Mouse (Mus musculus): ENCODE measurements around the gene Fam129b. TPM values are rescaled to one million over a fixed set of nuclear protein-coding genes. Genes with fewer than 3 reads are reported as not detected.
"Not testable (repeated sequence)": the region's sequence is repeated elsewhere in the genome, so short reads cannot be mapped to it uniquely, and the experiment has no call there.

Gene Fam129b
- polyA plus RNA-seq, 1 experiment: 47.0 TPM

DNA sequence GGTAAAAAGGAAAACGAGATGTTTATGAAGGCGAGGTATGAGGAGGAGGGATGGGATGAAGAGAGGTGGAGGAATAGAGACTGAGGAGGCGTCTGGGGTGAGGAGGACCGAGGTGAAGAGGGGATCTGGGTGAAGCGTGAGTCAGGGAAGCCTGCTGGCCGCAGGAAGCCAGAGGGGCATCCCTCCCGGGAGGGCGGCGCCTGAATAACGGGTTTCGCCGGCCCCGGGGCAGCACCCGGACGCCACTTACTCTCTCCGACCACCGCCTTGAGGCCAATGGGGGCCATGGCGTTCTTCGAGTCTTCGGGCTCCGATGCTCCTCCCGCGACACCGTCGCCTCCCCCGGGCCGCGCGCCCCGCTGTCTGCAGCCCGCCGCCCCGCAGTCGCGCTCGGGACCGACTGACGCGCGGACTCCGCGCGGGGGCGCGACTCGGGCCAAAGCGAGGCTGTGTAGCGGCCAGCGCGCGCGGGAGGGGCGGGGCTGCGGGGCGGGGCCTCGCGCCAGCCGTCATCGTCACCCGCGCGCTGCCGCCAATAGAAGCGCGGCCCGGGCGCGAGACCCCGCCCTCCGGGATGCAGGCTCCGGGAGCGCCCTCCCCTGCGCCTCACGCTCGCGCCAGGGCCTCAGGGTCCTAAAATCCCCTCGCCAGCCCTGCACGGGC, 29.0 kb upstream of the Fam129b start, which contains the start of gene Stxbp1:
Gene Stxbp1 (minus strand): TSS at position 441 of the 663 bp plus-strand sequence.
- TF ChIP-seq CTCF (IDR thresholded peaks at IDR 0.05; ENCODE audit: borderline replicate concordance, extremely low read depth, insufficient read depth, insufficient read length): no peak
- TF ChIP-seq POLR2A (IDR thresholded peaks at IDR 0.05; ENCODE audit: borderline replicate concordance, extremely low read depth, insufficient read depth, insufficient read length, poor library complexity, severe bottlenecking): peak; percentile 93

DNA sequence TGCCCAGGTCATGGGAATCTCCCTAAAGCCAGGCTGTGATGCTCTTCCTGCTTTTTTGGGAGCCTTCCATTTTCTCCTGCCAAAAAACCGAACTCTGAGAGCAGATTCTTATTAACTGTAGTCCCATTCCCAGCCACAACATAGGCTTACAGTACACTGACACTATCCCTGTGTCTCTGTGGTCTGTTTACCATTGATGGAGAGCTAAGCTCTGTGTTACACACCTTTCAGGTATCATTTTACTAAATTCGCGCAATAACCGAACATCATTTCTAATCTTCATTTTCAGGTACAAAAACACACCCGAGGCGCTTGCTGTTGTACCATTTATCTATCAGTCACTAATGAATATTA, 28.5 kb upstream of the Fam129b start:
- TF ChIP-seq CTCF (IDR thresholded peaks at IDR 0.05; ENCODE audit: borderline replicate concordance, extremely low read depth, insufficient read depth, insufficient read length) (no peak), POLR2A (IDR thresholded peaks at IDR 0.05; ENCODE audit: borderline replicate concordance, extremely low read depth, insufficient read depth, insufficient read length, poor library complexity, severe bottlenecking) (no peak)
- DNase-seq (ENCODE audit: low read depth): no peak

More for the DNA sequence above, 29.0 kb upstream of the Fam129b start, which contains the start of gene Stxbp1:
- DNase-seq (ENCODE audit: low read depth): peak; percentile 97

DNA sequence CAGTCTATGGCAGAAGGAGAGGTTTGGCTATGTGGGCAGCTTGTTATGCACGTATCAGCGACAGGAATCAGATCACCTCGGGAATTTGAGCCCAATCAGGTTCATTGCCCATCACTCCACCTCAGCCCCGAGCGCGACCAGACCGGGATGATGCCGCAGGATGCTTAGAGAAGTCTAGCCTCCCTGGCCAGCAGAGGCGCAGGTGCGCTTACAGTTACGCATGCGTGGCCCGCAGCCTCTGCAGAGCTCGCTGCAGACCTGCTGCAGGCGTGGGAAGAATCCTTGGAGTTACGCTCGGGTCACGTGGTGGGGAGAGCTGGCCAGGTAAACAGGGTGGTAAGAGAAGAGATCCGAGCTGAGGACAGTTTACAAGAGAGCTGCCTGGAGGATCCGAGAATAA, 23.8 kb upstream of the Fam129b start:
- DNase-seq (ENCODE audit: low read depth): peak; percentile 76
- peak; percentile 66; the same call in 1 of the 2 replicates for TF ChIP-seq CTCF (IDR thresholded peaks at IDR 0.05; ENCODE audit: borderline replicate concordance, extremely low read depth, insufficient read depth, insufficient read length)
- no peak for TF ChIP-seq POLR2A (IDR thresholded peaks at IDR 0.05; ENCODE audit: borderline replicate concordance, extremely low read depth, insufficient read depth, insufficient read length, poor library complexity, severe bottlenecking)

- DNase-seq (ENCODE audit: low read depth): not testable (repeated sequence)
Observed at GRCm38 (mm10) chr2:32853716-32854115, 22.2 kb upstream of the Fam129b start.

DNA sequence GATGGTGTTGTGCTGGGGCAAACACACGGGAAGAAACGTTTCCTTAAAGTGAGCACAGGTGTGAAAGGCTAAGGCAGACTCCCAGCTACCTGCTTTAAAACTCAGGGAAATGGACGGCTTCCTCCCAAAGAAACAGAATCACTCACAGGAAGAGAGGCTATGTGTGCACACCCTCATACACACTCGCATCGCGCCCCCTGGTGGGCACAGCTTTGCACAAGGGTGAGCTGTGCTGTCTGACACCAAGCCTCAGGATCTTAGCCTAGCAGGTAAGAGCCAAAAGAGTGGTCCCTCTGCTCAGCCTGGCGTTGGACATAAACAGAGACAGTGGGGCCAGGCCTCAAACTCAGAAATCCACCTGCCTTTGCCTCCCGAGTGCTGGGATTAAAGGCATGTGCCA, 21.7 kb upstream of the Fam129b start:
- TF ChIP-seq CTCF (IDR thresholded peaks at IDR 0.05; ENCODE audit: borderline replicate concordance, extremely low read depth, insufficient read depth, insufficient read length) (peak; percentile 97), POLR2A (IDR thresholded peaks at IDR 0.05; ENCODE audit: borderline replicate concordance, extremely low read depth, insufficient read depth, insufficient read length, poor library complexity, severe bottlenecking) (no peak)

GRCm38 (mm10) chr2:32855046-32855785, 20.7 kb upstream of the Fam129b start:
- no peak for TF ChIP-seq CTCF (IDR thresholded peaks at IDR 0.05; ENCODE audit: borderline replicate concordance, extremely low read depth, insufficient read depth, insufficient read length)
- TF ChIP-seq POLR2A (IDR thresholded peaks at IDR 0.05; ENCODE audit: borderline replicate concordance, extremely low read depth, insufficient read depth, insufficient read length, poor library complexity, severe bottlenecking): no peak
- DNase-seq (ENCODE audit: low read depth): no peak

More for the DNA sequence above, 21.7 kb upstream of the Fam129b start:
- DNase-seq (ENCODE audit: low read depth): peak; percentile 92

GRCm38 (mm10) chr2:32855790-32856465, 20.0 kb upstream of the Fam129b start:
- DNase-seq (ENCODE audit: low read depth): no peak
- TF ChIP-seq CTCF (IDR thresholded peaks at IDR 0.05; ENCODE audit: borderline replicate concordance, extremely low read depth, insufficient read depth, insufficient read length): no peak
- no peak for TF ChIP-seq POLR2A (IDR thresholded peaks at IDR 0.05; ENCODE audit: borderline replicate concordance, extremely low read depth, insufficient read depth, insufficient read length, poor library complexity, severe bottlenecking)

GRCm38 (mm10) chr2:32857584-32857983, 18.3 kb upstream of the Fam129b start:
- TF ChIP-seq CTCF (IDR thresholded peaks at IDR 0.05; ENCODE audit: borderline replicate concordance, extremely low read depth, insufficient read depth, insufficient read length) (peak; percentile 98), POLR2A (IDR thresholded peaks at IDR 0.05; ENCODE audit: borderline replicate concordance, extremely low read depth, insufficient read depth, insufficient read length, poor library complexity, severe bottlenecking) (no peak)

DNA sequence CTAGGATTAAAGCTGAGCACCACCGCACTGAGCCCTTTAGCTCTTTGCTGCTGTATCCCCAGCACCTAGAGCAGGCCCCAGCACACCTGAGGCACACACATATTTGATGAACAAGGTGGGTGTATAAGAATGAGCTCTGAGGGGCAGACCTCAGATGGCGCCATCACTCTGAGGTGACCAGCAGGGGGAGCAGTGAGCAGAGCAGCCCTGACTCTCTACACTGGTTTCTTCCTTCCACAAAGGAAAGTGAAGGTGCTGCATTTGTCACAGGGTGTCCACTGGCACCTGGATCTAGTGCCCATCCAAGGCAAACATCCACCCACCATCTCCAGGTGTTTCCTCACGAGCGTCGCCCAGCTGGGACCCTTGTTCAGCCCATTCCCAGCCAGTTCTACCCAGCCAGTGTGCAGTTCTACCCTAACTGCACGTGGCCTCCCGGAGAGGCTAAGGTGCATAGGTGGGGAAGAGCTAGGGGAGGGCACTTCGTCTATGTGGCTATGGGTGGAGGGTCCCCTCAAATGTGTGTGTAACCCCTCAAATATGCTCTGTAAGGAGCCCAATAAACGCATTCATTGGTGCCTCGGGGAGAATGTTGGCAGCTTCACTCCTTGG, 16.8 kb upstream of the Fam129b start:
- DNase-seq (ENCODE audit: low read depth): peak; percentile 67
- TF ChIP-seq POLR2A (IDR thresholded peaks at IDR 0.05; ENCODE audit: borderline replicate concordance, extremely low read depth, insufficient read depth, insufficient read length, poor library complexity, severe bottlenecking) (no peak), CTCF (IDR thresholded peaks at IDR 0.05; ENCODE audit: borderline replicate concordance, extremely low read depth, insufficient read depth, insufficient read length) (peak; percentile 93)

More at GRCm38 (mm10) chr2:32857584-32857983, 18.3 kb upstream of the Fam129b start:
- DNase-seq (ENCODE audit: low read depth): peak; percentile 93

- no peak for TF ChIP-seq CTCF (IDR thresholded peaks at IDR 0.05; ENCODE audit: borderline replicate concordance, extremely low read depth, insufficient read depth, insufficient read length)
- TF ChIP-seq POLR2A (IDR thresholded peaks at IDR 0.05; ENCODE audit: borderline replicate concordance, extremely low read depth, insufficient read depth, insufficient read length, poor library complexity, severe bottlenecking): no peak
- no peak for DNase-seq (ENCODE audit: low read depth)
Observed at GRCm38 (mm10) chr2:32859622-32860012, 16.3 kb upstream of the Fam129b start.

DNA sequence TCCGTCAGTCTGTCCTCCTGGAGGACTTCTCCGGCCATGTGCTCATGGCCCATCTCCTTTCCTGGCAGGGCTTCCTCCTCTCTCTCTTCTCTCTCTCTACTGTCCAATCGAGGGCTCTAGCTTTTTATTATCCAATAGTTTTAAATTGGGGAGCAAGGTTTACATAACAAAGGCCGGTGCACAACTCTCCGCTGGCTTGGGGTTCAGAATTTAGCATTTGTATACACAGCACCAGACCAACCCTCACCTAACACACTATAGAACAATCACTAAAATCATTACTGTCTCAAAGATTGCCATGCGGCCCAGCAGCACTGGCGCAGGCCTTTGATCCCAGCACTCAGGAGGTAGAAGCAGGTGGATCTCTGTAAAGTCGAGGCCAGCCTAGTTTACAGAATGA, 15.1 kb upstream of the Fam129b start:
- no peak for DNase-seq (ENCODE audit: low read depth)
- TF ChIP-seq CTCF (IDR thresholded peaks at IDR 0.05; ENCODE audit: borderline replicate concordance, extremely low read depth, insufficient read depth, insufficient read length) (no peak), POLR2A (IDR thresholded peaks at IDR 0.05; ENCODE audit: borderline replicate concordance, extremely low read depth, insufficient read depth, insufficient read length, poor library complexity, severe bottlenecking) (no peak)
